Mouse (Mus musculus) urinary bladder, postnatal 14 days (tissue): ENCODE results near the gene Ppid.
A peak's percentile ranks its signal among the peaks of the same experiment; 100 is the strongest.

Experiments used
- DNase-seq: peaks from one replicate; pipeline ENCODE4 v3.0.0; 2021; ENCODE audit warnings: low spot score

Gene Ppid

DNA sequence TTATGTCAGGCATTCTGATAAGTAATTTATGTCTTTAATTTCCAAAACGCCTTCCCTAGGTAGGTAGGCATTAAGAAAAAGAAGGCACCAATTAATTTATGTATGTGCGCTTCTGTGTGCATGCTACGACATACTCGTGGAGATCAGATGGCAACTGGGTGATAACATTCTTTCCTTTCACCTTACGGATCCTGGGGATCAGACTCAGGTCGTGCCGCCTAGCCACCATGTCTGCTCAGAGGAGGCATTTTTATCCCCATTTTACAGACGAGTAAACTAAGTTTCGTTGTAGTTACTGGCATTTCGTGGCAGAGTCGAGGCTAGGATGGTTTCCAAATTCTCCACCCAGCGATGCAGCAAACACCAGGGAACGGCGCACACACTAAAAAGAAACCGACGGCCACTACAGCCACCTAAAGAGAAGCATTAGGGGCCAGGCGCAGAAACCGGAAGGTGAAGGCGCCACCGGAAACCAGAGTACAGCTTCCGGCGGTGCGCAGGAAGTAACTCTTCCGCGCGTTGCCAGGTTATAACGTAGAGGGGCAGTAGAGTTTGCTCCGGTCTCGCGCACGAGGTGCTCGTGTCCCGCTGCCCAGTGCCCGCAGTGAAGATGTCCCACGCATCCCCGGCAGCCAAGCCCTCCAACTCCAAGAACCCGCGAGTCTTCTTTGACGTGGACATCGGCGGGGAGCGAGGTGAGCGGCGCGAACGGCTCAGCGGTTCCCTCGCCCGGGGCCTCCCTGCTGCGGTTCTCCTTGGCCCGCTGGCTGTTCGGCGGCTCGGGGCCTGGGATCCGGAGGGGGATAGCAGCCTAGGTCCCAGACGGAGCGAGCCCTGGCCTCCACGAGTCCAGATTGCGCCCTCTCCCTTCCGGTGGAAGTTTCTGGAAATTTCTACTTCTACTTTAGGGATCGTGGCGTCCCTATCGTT, at the start of gene Ppid:
Gene Ppid, plus strand, starts transcription at position 480 of the 930 bp plus-strand sequence.
- peak; percentile 79 for DNase-seq

DNA sequence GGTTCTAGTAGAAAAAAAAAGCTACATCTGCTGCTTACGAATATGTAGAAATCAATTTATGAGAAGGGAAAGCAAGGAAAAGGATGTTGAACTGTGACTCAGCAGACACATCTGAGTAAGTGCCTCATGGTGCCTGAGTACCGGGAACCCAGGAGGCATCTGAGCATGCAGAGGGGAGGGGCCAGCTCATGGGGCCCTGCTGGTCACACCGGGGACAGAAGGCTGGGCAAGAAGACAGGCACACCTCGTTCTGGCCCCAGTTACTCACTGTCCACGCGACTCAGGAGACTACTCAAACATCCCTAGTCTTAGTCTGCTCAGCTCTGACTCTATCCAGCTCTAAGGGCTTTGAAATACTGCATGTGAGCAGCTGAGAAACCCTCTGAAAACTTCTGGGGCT, 48.6 kb upstream of the Ppid start:
- peak; percentile 64 for DNase-seq

DNA sequence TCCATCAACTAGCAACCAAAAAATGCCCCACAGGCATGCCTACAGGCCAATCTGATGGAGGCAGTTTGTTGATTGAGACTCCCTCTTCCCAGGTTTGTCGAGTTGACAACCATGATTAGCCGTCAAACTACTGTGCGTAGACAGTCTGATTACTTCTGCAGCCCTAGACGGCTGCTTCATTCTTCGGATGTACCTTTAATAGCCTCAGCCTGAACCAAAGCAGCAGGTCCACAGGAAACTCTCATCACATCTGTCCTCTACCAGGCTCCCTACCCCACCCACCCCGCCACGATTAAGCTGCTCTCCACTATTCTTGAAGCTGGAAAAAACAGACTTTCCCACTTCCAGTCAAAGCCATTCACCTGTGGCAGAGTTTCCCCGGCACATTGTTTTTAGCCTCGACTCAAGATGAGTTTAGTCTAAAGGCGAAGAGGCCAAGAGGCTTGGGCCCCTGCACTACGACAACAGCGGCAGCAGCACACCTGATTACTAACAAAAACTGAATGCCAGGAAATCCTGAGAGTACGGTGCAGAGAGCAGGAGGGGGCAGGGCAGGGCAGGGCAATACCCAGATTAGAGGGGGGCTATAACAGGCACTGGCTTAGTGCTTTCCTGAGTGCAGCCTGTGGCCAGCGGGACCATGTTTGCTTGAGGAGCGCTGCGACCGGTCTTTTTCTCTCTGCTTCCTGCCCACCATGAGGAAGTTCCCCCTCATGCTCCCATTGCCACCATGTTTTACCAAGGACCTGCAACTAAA, 42.3 kb upstream of the Ppid start:
- DNase-seq, result no peak

DNA sequence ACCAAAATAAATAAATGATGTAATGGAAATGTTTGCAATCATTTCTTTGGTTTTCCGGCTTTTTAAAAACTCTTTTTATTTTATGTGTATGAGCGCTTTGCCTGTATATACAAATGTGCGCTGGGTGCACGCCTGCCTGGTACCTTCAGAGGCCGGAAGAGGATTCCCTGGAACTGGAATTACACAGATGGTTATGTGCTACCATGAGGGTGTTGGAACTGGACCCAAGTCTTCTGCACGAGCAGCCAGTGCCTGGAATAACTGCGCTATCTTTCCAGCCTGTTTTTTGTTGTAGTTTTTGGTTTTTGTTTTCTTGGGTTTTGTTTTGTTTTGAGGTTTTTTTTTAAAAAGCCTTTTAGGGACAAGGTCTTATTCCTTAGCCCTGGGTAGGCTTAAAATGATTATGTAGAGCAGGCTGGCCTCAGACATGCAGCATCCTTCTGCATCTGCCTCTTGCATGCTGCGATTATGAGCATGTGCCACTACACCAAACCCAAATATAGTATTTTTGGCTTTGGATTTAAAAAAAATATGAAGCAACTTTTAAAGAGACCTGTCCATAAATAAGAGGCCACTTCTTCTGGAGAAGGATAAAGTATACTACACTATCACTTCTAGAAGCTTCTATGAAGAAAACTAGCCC, 41.3 kb upstream of the Ppid start:
- no peak for DNase-seq

- no peak for DNase-seq
Observed at GRCm38 (mm10) chr3:79551826-79552552, 39.2 kb upstream of the Ppid start.

- no peak for DNase-seq
Observed at GRCm38 (mm10) chr3:79553779-79554178, 37.4 kb upstream of the Ppid start.

- no peak for DNase-seq
Observed at GRCm38 (mm10) chr3:79555061-79555460, 36.1 kb upstream of the Ppid start.

DNA sequence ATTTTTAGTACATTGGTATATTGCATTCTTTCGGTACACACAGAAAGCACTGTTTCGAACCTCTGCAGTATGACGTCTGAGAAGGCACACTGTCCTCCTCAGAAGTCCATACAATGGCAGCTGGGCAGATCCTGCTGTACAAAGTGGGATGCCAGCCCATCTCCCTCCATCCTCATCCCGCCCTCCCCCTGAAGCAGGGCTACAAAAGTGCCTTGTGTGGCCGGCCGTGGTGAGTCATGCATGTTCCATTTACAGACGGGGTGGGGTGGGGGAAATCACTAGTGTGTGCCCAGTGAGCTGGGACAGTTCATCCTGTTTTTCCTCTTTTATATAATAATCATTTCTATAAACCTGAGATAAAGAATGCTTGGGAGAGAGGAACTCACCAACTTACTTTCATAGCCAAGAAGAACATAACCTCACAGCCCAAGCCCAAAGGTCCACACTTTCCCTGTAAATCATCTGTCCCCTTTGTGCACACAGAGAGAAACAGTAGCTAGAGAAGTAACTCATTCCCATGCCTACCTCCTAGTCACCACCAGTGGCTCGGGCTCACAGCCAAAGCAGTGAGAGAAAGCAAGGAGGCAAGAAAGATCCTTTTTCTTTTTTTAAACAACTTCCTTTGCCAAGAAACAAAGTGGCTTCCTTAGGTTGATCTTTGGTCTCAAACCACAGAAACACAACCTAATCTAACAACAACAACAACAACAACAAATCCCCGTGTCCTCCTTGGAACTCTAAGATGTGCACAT, 31.9 kb upstream of the Ppid start:
- peak; percentile 72 for DNase-seq

- DNase-seq, result no peak
Observed at GRCm38 (mm10) chr3:79559773-79560045, 31.4 kb upstream of the Ppid start.

GRCm38 (mm10) chr3:79560555-79560954, 30.6 kb upstream of the Ppid start:
- DNase-seq, result no peak

GRCm38 (mm10) chr3:79561784-79562715, 29.1 kb upstream of the Ppid start:
- DNase-seq, result no peak

DNA sequence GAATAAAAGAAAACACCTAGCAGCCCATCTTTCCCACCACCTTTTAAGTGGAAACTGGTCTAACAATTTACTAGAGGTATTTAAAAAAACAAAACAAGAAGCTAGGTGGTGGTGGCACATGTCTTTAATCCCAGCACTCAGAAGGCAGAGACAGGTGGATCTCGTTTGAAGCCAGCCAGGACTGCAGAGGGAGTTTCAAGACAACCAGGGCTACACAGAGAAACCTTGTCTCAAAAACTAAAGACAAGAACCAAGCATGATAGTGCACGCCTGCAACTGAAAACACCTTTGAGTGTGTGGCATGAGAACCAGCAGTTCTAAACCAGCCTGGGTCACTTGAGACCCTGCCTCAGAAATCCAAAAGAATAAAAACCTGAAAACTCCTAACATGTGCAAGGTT, 27.6 kb upstream of the Ppid start:
- no peak for DNase-seq

DNA sequence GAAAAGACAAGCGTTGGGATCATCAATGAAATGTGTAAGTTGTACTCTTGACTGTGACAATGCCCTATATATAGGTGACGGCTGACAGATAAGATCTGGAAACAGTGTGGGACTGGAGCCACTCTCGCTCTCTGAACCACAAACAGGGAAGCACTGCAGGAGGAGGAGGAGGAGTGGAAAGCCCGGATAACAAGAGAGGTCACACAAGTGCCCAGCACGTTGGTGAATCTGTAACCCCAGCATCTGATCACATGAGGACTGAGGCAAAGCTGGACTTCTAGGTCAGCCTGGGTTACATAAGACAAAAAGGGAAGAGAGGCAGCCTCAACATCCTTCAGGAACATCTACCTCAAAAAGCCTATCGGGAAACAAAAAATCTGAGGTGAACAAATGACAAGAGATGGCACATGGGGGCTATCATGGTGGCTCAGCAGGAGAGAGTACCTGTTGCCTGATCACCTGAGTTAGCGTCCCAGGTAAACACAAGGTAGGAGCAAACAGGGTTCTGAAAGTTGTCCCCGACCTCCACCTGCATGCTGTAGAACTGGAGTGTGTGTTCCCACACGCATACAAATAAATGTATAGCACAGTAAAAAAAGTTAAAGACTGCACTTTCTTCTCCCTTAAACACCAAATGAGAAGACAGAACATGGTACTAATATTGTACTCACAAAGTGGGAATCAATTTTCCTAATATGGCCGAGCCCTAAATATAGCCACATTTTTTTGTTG, 26.1 kb upstream of the Ppid start:
- DNase-seq, result no peak

GRCm38 (mm10) chr3:79566716-79567691, 24.1 kb upstream of the Ppid start:
- peak; percentile 15 for DNase-seq

- DNase-seq, result peak; percentile 90
Observed at GRCm38 (mm10) chr3:79567703-79568362, 23.3 kb upstream of the Ppid start, which contains the start of gene Fnip2. TSS of gene Fnip2 (minus strand) at chr3:79567796.

DNA sequence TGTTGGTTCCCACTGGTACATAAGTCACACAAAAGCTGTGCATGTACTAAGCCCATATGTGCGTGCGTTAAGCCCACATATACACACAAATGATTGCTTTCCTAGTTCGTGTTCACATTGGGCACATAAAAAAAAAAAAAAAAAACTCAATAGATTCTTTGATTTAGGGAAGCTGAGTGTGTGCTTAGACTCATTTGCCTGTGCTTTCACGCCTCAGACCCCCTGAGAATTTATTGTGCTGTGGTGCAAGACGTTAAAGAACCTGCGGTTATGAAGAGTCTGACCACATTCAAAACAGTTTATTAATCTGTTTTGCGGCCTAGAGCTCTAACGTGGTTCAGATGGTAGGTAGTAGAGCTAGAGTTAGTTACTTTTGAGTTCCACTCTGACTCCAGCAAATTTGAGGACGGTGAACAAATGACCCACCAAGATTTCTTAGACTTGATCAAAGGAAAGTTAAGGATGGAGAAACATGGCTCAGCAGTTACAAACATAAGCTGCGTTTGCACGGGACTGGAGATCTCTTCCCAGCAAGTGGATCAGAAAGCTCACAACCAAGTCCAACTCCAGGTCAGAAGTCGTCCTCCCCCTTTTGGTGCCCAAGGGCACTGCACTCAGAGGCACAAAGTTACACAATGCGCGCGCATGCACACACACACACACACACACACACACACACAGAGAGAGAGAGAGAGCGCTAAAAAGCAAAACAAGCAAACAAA, 22.4 kb upstream of the Ppid start:
- no peak for DNase-seq

GRCm38 (mm10) chr3:79569351-79569681, 21.8 kb upstream of the Ppid start:
- no peak for DNase-seq
